Mouse (Mus musculus) lung, postnatal 25 days (tissue): ENCODE results near the gene Exosc10.

ENCODE experiments used
- DNase-seq: peaks from one replicate; pipeline ENCODE4 v3.0.0; 2022; ENCODE audit warnings: low spot score

The Exosc10 gene

GRCm38 (mm10) chr4:148570693-148571295 is 12.6 kb downstream of the Exosc10 start:
- no peak for DNase-seq

- DNase-seq, result no peak
Measured at GRCm38 (mm10) chr4:148573222-148573621, 15.0 kb downstream of the Exosc10 start.

- no peak for DNase-seq
Measured at GRCm38 (mm10) chr4:148580765-148581164, 22.5 kb downstream of the Exosc10 start.

GRCm38 (mm10) chr4:148581422-148581821 is 23.2 kb downstream of the Exosc10 start:
- DNase-seq, result no peak

GRCm38 (mm10) chr4:148583257-148583656 is 25.0 kb downstream of the Exosc10 start:
- no peak for DNase-seq

- no peak for DNase-seq
Measured at GRCm38 (mm10) chr4:148586648-148587047, 28.4 kb downstream of the Exosc10 start.

- no peak for DNase-seq
Measured at GRCm38 (mm10) chr4:148588793-148589192, 30.6 kb downstream of the Exosc10 start.

- DNase-seq, result peak; percentile 53
Measured at GRCm38 (mm10) chr4:148589565-148589964, 31.3 kb downstream of the Exosc10 start.

- no peak for DNase-seq
Measured at GRCm38 (mm10) chr4:148590421-148591170, 32.4 kb downstream of the Exosc10 start.

- peak; percentile 98 for DNase-seq
Measured at GRCm38 (mm10) chr4:148591171-148591630, 33.0 kb downstream of the Exosc10 start, which contains the start of gene Srm. TSS of gene Srm (plus strand) at chr4:148591503.

GRCm38 (mm10) chr4:148591637-148592380 is 33.6 kb downstream of the Exosc10 start:
- no peak for DNase-seq

- no peak for DNase-seq
Measured at GRCm38 (mm10) chr4:148593996-148594395, 35.8 kb downstream of the Exosc10 start.

- no peak for DNase-seq
Measured at GRCm38 (mm10) chr4:148595916-148596315, 37.7 kb downstream of the Exosc10 start.

- DNase-seq, result no peak
Measured at GRCm38 (mm10) chr4:148596731-148597130, 38.5 kb downstream of the Exosc10 start.

- DNase-seq, result no peak
Measured at GRCm38 (mm10) chr4:148598826-148599225, 40.6 kb downstream of the Exosc10 start.

GRCm38 (mm10) chr4:148600316-148600715 is 42.1 kb downstream of the Exosc10 start:
- DNase-seq, result no peak

GRCm38 (mm10) chr4:148601871-148602270 is 43.6 kb downstream of the Exosc10 start:
- DNase-seq, result no peak

- no peak for DNase-seq
Measured at GRCm38 (mm10) chr4:148602357-148603120, 44.3 kb downstream of the Exosc10 start, which contains the start of gene Masp2. TSS of gene Masp2 (plus strand) at chr4:148602554.

GRCm38 (mm10) chr4:148603376-148604139 is 45.3 kb downstream of the Exosc10 start:
- DNase-seq, result no peak

GRCm38 (mm10) chr4:148604141-148604540 is 45.9 kb downstream of the Exosc10 start:
- no peak for DNase-seq

GRCm38 (mm10) chr4:148604541-148605165 is 46.4 kb downstream of the Exosc10 start:
- DNase-seq, result peak; percentile 70
